Mouse (Mus musculus): ENCODE results near the gene Mtfr1l. TPM values are rescaled to one million over a fixed set of nuclear protein-coding genes. Genes with fewer than 3 reads are reported as not detected.
"Not testable (repeated sequence)": the region's sequence is repeated elsewhere in the genome, so short reads cannot be mapped to it uniquely, and the experiment has no call there.

The Mtfr1l gene
- polyA plus RNA-seq, 1 experiment: 88.3 TPM

DNA sequence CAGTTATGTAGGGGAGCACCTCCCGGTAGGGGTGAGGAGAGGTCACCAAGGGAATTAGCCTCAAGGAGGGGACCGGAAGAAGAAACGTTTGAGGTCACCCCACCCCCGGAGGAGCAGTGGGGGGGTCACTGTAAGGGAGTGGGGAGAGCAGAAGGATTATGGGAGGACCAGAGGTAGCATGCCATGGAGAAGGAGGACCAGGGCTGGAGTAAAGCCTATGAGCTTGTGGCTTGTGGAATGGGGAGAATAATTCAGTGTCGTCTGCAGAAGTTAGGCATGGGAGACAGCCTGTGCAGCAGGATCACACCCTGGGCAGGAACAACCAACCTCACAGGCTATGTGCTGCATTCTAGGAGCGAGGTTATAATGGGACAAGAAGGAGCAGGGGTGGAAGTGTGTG is 38.0 kb downstream of the Mtfr1l start:
- Histone ChIP-seq H3K4me1 (ENCODE audit: control insufficient read depth, insufficient read depth, low read length) (0 out of 2 replicates have a peak, but pooled peaks cover 2% of the 10 kb centered on the region), H3K27ac (ENCODE audit: insufficient read depth, low read length) (no peak overlapping the region), H3K4me3 (ENCODE audit: insufficient read depth, low read length) (peak overlapping the region; percentile 37)
- TF ChIP-seq POLR2A (IDR thresholded peaks at IDR 0.05; ENCODE audit: low read depth, low read length): no peak
- no peak for TF ChIP-seq CTCF (IDR thresholded peaks at IDR 0.05; ENCODE audit: borderline replicate concordance, insufficient read depth, low read length)

DNA sequence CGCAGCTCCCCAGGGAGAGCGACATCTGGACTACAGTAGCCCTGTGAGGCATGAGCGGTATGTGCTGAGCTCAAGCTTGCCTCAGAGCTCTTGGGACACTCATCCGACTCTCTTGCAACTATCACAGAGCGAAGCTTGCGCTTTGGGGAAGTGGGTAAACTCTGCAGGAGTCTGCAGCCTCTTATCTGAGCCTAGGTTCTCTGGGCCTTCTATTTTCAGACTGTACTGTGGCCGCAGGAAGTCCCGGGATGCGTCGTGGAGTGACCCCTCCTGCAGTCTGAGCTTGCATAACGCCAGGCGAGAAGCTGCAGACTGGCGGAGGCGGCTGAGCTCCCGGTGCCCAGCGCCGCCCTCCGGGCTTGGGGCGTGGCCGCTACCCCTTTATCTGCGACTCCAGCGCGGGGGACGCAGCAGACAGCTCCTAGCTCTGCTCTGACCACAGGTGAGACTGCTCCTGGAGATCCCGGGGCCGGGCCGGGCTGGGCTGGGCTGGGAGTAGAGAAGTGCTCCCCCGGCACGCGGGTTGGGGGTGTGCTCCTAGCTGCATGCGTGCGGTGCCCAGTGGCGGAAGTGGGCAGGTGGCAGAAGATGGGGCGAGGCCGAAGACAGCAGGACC is 38.5 kb downstream of the Mtfr1l start, which contains the start of gene Paqr7:
Gene Paqr7, plus strand, starts transcription at position 103 of the 616 bp plus-strand sequence.
- TF ChIP-seq POLR2A (IDR thresholded peaks at IDR 0.05; ENCODE audit: low read depth, low read length) (peak; percentile 57), CTCF (IDR thresholded peaks at IDR 0.05; ENCODE audit: borderline replicate concordance, insufficient read depth, low read length) (no peak)
- Histone ChIP-seq H3K27ac (ENCODE audit: insufficient read depth, low read length) (no peak within 1 kb of the TSS), H3K4me1 (ENCODE audit: control insufficient read depth, insufficient read depth, low read length) (0 out of 2 replicates have a peak, but pooled peaks cover 2% of the 10 kb centered on the region), H3K4me3 (ENCODE audit: insufficient read depth, low read length) (peak within 1 kb of the TSS; percentile 37)

GRCm38 (mm10) chr4:134495546-134495923 is 39.7 kb downstream of the Mtfr1l start:
- Histone ChIP-seq H3K4me1 (ENCODE audit: control insufficient read depth, insufficient read depth, low read length) (0 out of 2 replicates have a peak, but pooled peaks cover 2% of the 10 kb centered on the region), H3K27ac (ENCODE audit: insufficient read depth, low read length) (no peak overlapping the region), H3K4me3 (ENCODE audit: insufficient read depth, low read length) (no peak overlapping the region)
- TF ChIP-seq CTCF (IDR thresholded peaks at IDR 0.05; ENCODE audit: borderline replicate concordance, insufficient read depth, low read length): no peak
- no peak for TF ChIP-seq POLR2A (IDR thresholded peaks at IDR 0.05; ENCODE audit: low read depth, low read length)

GRCm38 (mm10) chr4:134494780-134495545 is 40.2 kb downstream of the Mtfr1l start:
- Histone ChIP-seq H3K27ac (ENCODE audit: insufficient read depth, low read length) (no peak overlapping the region), H3K4me1 (ENCODE audit: control insufficient read depth, insufficient read depth, low read length) (0 out of 2 replicates have a peak, but pooled peaks cover 2% of the 10 kb centered on the region), H3K4me3 (ENCODE audit: insufficient read depth, low read length) (no peak overlapping the region)
- TF ChIP-seq CTCF (IDR thresholded peaks at IDR 0.05; ENCODE audit: borderline replicate concordance, insufficient read depth, low read length) (no peak), POLR2A (IDR thresholded peaks at IDR 0.05; ENCODE audit: low read depth, low read length) (no peak)

GRCm38 (mm10) chr4:134494161-134494560 is 41.0 kb downstream of the Mtfr1l start:
- not testable (repeated sequence) for H3K4me1 ChIP-seq (ENCODE audit: control insufficient read depth, insufficient read depth, low read length); H3K4me3 ChIP-seq (ENCODE audit: insufficient read depth, low read length); H3K27ac ChIP-seq (ENCODE audit: insufficient read depth, low read length)

DNA sequence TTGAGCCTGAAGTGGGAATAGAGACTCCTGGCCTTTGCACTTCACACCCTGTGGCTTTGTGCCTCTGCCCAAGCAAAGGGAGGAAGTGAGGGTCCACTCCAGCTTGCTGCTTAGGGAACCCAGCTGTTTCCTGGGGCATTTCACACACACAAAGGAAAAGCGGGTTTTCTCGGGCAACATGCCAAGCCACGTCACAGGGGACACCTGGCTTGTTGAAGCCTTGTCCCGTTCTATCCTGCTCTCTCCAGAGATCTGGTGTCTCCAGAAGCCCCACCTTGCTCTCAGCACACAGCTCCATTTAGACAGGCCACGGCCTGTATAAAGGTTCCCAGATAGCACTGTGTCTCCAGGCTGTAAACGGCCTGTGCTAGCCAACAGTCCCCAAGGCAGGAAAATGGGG is 43.5 kb downstream of the Mtfr1l start:
- Histone ChIP-seq H3K27ac (ENCODE audit: insufficient read depth, low read length) (no peak overlapping the region), H3K4me1 (ENCODE audit: control insufficient read depth, insufficient read depth, low read length) (0 out of 2 replicates have a peak, but pooled peaks cover 2% of the 10 kb centered on the region), H3K4me3 (ENCODE audit: insufficient read depth, low read length) (no peak overlapping the region)
- no peak for TF ChIP-seq POLR2A (IDR thresholded peaks at IDR 0.05; ENCODE audit: low read depth, low read length)
- TF ChIP-seq CTCF (IDR thresholded peaks at IDR 0.05; ENCODE audit: borderline replicate concordance, insufficient read depth, low read length): no peak

DNA sequence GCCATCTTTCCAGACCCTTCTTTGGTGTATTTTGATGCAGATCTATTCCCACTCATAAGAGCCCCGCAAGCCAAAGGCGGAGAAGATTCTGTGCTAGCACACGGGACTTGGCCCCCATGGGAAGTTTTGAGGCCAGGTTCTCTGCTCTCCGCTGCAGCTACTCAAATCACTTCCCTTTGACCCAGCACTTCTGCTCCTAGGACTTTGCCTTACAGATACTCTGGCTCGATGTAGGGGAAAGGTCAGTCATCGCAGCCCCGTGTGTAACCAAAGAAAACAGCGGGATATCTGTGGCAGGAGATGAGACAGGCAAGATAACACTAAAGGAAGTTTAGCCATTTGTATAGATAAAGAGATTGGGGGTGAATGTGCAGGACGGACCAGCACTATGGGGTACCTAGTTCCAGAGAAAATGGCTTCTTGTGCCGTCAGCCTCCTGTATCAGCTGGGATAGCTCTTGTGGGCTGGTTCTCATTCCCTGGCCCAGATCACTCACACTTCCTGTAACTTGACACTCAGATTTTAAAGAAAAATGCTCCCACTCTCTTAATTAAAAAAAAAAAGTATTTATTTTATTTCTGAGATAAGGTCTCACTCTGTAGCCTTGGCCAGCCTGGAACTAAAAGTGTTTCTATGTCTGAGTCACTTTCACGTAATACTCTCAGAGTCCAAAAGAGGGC is 45.1 kb downstream of the Mtfr1l start:
- no peak overlapping the region for H3K4me3 ChIP-seq (ENCODE audit: insufficient read depth, low read length)
- TF ChIP-seq POLR2A (IDR thresholded peaks at IDR 0.05; ENCODE audit: low read depth, low read length) (no peak), CTCF (IDR thresholded peaks at IDR 0.05; ENCODE audit: borderline replicate concordance, insufficient read depth, low read length) (no peak)
- H3K27ac ChIP-seq (ENCODE audit: insufficient read depth, low read length): no peak overlapping the region
- no peaks in the 10 kb centered on the region for H3K4me1 ChIP-seq (ENCODE audit: control insufficient read depth, insufficient read depth, low read length)

DNA sequence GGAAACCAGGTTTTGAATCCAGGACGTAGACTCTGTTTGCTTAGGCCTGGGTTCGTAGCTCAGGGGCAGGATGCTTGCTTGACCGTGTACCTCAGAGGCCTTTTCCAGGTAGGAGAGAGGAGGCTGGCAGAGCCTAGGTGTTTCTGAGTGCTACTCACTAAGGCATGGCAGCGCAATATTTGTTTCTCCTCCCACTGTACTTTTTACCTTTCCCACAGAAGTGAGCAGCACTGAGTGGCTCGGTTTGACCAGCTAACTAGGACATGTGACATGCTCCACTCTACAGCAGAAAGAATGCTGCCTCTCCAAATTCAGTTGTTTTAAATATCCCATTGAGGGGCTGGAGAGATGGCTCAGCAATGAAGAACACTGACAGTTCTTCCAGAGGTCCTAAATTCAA is 47.0 kb downstream of the Mtfr1l start:
- Histone ChIP-seq H3K4me1 (ENCODE audit: control insufficient read depth, insufficient read depth, low read length) (no peaks in the 10 kb centered on the region), H3K27ac (ENCODE audit: insufficient read depth, low read length) (no peak overlapping the region), H3K4me3 (ENCODE audit: insufficient read depth, low read length) (no peak overlapping the region)
- TF ChIP-seq POLR2A (IDR thresholded peaks at IDR 0.05; ENCODE audit: low read depth, low read length) (no peak), CTCF (IDR thresholded peaks at IDR 0.05; ENCODE audit: borderline replicate concordance, insufficient read depth, low read length) (no peak)

DNA sequence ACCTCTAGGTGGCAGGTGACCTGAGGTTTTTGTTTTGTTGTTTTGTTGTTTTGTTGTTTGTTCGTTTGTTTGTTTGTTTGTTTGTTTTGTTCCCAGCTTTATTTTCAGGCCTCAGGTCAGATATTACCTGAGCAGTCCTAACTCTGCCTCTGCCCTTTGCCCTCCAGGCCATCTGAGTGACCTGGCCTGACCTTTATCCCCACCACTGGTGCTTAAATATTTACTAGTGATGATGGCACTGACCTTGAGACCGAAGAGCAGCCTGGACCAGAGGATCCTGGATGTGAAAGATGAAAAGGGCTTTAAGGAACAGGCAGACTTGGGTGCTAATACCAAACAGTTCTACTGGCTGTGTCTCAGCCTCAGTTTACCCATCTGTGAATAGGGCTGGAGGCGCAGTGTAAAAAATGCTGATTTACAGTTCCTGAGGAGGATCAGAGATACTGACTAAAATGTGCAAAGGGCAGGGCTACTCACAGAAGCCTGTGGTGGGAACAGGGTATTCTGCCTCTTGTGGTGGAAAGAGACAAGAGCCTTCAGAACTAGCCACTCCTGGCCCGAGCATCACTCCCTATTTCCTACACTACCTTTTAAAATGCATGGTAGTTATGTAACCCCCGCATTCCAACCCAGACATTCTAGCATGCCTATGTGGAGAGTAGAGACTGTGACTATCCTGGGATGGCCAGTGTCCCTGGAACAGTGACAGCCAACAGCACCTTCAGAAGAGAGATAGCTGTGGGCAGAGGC is 49.9 kb downstream of the Mtfr1l start:
- no peak overlapping the region for H3K4me3 ChIP-seq (ENCODE audit: insufficient read depth, low read length)
- no peak overlapping the region for H3K27ac ChIP-seq (ENCODE audit: insufficient read depth, low read length)
- H3K4me1 ChIP-seq (ENCODE audit: control insufficient read depth, insufficient read depth, low read length): no peaks in the 10 kb centered on the region; the same call in 1 of the 2 replicates
- no peak for TF ChIP-seq POLR2A (IDR thresholded peaks at IDR 0.05; ENCODE audit: low read depth, low read length)
- TF ChIP-seq CTCF (IDR thresholded peaks at IDR 0.05; ENCODE audit: borderline replicate concordance, insufficient read depth, low read length): no peak

All from embryonic fibroblast, embryonic 13.5 days (primary cell).